Mouse (Mus musculus) megakaryocyte, embryonic 14.5 days (primary cell): ENCODE measurements at regions not wholly inside any gene's neighbourhood (a gene's known extent, or its start where the extent isn't known, plus 50 kb on each side); places are given as distances from the start of the nearest gene placed in this dataset.

Experiments
- FLI1 ChIP-seq: IDR thresholded peaks from 2 replicates; pipeline ENCODE4 v1.6.1; 2012; ENCODE audit warnings: low read length, inconsistent platforms, mixed read lengths
- GATA1 ChIP-seq: IDR thresholded peaks from 3 replicates; pipeline ENCODE4 v1.6.1; 2012; ENCODE audit warnings: mixed read lengths, low read length, inconsistent platforms, borderline replicate concordance

- TF ChIP-seq GATA1 (no peak), FLI1 (no peak)
Measured at GRCm38 (mm10) chr13:110704261-110704660, 309.4 kb downstream of the Plk2 start.
